Mouse (Mus musculus): Measurements from ENCODE around the gene Ntn5.

- TF ChIP-seq POLR2A (IDR thresholded peaks at IDR 0.05; ENCODE audit: borderline replicate concordance, low read depth, low read length), result no peak
- no peak for TF ChIP-seq CTCF (IDR thresholded peaks at IDR 0.05; ENCODE audit: low read depth, low read length)
Measured at GRCm38 (mm10) chr7:45701072-45701471, 17.2 kb downstream of the Ntn5 start.

Measured in bone marrow macrophage, adult 2 months (primary cell).